In the genomic region with DNA sequence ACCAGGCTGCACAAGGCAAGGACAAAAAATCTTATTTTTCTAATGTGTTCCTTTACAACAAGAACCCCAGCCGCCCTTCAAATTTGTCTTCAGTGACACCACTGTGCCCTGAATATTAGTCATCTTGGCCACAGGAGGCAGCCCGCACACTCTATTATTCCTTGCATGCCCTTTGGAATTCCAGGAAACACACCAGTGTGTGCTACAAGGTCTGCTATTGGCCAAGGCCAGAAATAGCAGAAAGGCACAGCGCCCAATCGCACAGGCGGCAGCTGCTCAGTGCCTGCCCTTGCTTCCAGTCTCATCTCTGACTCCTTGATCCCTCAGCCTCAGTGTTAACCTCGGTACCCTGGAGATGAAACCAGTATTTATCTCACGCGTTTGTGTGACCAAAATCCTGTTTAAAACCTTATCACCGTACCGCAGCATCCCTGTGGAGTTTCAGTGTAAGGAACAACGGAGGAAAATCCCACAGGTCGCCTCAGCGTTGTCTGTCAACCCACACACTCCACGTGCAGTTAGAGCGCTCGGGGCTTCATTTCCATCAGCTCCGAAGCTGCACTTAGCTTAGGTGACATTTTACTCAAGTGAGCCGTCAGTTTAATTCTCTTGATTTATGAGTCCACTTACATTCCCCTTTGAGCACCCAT, we compare ENCODE assay signal across 8 mouse cellular contexts.
A peak's percentile ranks its signal among the peaks of the same experiment; 100 is the strongest.
DNase-seq lines count a peak whose midpoint lies in the region; ATAC-seq and TF ChIP-seq lines count a peak whose summit lies in the region.

No protein-coding gene starts in this region.

- peak overlapping the region; percentile 22 for H3K4me3 ChIP-seq in hindbrain, embryonic 15.5 days
- H3K4me3 ChIP-seq in lung, postnatal 0 days (ENCODE audit: low read depth, low read length): no peak overlapping the region
- H3K4me3 ChIP-seq in stomach, embryonic 15.5 days (replicated peaks): no peak overlapping the region
- H3K4me3 ChIP-seq in liver, embryonic 11.5 days (ENCODE audit: low read depth, low read length): no peak overlapping the region

- no peaks in the 10 kb centered on the region for H3K36me3 ChIP-seq in hindbrain, embryonic 15.5 days
- no peaks in the 10 kb centered on the region for H3K36me3 ChIP-seq in lung, postnatal 0 days (ENCODE audit: insufficient read depth, low read length)
- H3K36me3 ChIP-seq in stomach, embryonic 15.5 days: no peaks in the 10 kb centered on the region
- no peaks in the 10 kb centered on the region for H3K36me3 ChIP-seq in liver, embryonic 11.5 days (ENCODE audit: control insufficient read depth, insufficient read depth, low read length)

- H3K4me2 ChIP-seq in hindbrain, embryonic 15.5 days: peak overlapping the region; percentile 49
- H3K4me2 ChIP-seq in lung, postnatal 0 days (replicated peaks; ENCODE audit: low read depth, low read length): no peak overlapping the region
- peak overlapping the region; percentile 32; the same call in 1 of the 2 replicates for H3K4me2 ChIP-seq in stomach, embryonic 15.5 days
- no peak overlapping the region for H3K4me2 ChIP-seq in liver, embryonic 11.5 days

- TF ChIP-seq CTCF in lung, postnatal 0 days (IDR thresholded peaks at IDR 0.05): peak; percentile 27

- 0 out of 2 replicates have a peak overlapping the region, but pooled peaks have one; percentile 0 for H3K9ac ChIP-seq in hindbrain, embryonic 15.5 days
- no peak overlapping the region for H3K9ac ChIP-seq in lung, postnatal 0 days (replicated peaks; ENCODE audit: low read depth)
- H3K9ac ChIP-seq in stomach, embryonic 15.5 days: no peak overlapping the region
- no peak overlapping the region for H3K9ac ChIP-seq in liver, embryonic 11.5 days (ENCODE audit: low read depth, low read length)

- H3K4me1 ChIP-seq in hindbrain, embryonic 15.5 days (replicated peaks): peaks cover 11% of the 10 kb centered on the region
- H3K4me1 ChIP-seq in lung, postnatal 0 days (ENCODE audit: insufficient read depth, low read depth, low read length): peaks cover 2% of the 10 kb centered on the region; the same call in 1 of the 2 replicates
- H3K4me1 ChIP-seq in stomach, embryonic 15.5 days: no peaks in the 10 kb centered on the region
- no peaks in the 10 kb centered on the region for H3K4me1 ChIP-seq in liver, embryonic 11.5 days (replicated peaks; ENCODE audit: control insufficient read depth, insufficient read depth, low read length)

- TF ChIP-seq EP300 in lung, postnatal 0 days (IDR thresholded peaks at IDR 0.05): no peak

- no peak overlapping the region for H3K27ac ChIP-seq in hindbrain, embryonic 15.5 days (replicated peaks)
- no peak overlapping the region for H3K27ac ChIP-seq in lung, postnatal 0 days (ENCODE audit: low read length)
- H3K27ac ChIP-seq in stomach, embryonic 15.5 days: no peak overlapping the region
- H3K27ac ChIP-seq in liver, embryonic 11.5 days (ENCODE audit: low read depth, low read length): no peak overlapping the region

- no peaks in the 10 kb centered on the region for H3K27me3 ChIP-seq in hindbrain, embryonic 15.5 days
- no peaks in the 10 kb centered on the region for H3K27me3 ChIP-seq in lung, postnatal 0 days (replicated peaks; ENCODE audit: insufficient read depth, low read length)
- no peaks in the 10 kb centered on the region for H3K27me3 ChIP-seq in stomach, embryonic 15.5 days (replicated peaks)
- no peaks in the 10 kb centered on the region for H3K27me3 ChIP-seq in liver, embryonic 11.5 days (replicated peaks; ENCODE audit: control insufficient read depth, insufficient read depth, low read length)

- intact Hi-C loops in heart, postnatal 25 days (cut with DNase I): no loop called here

- peaks cover 8% of the 10 kb centered on the region; the same call in 1 of the 2 replicates for H3K9me3 ChIP-seq in hindbrain, embryonic 15.5 days
- no peaks in the 10 kb centered on the region for H3K9me3 ChIP-seq in lung, postnatal 0 days (ENCODE audit: low read length)
- H3K9me3 ChIP-seq in stomach, embryonic 15.5 days: no peaks in the 10 kb centered on the region
- no peaks in the 10 kb centered on the region for H3K9me3 ChIP-seq in liver, embryonic 11.5 days (ENCODE audit: control insufficient read depth, low read length)

- ATAC-seq in hindbrain, embryonic 15.5 days (ENCODE audit: low FRiP score, low read depth): peak; percentile 88
- ATAC-seq in lung, postnatal 0 days: peak; percentile 67
- ATAC-seq in stomach, embryonic 15.5 days (ENCODE audit: insufficient read depth, low FRiP score, low read depth): peak; percentile 76; the same call in 1 of the 2 replicates
- ATAC-seq in monocyte, adult 5-6 weeks (replicated peaks; ENCODE audit: insufficient number of reproducible peaks, low FRiP score, low TSS enrichment, poor library complexity, severe bottlenecking): no peak
- ATAC-seq in liver, embryonic 11.5 days (replicated peaks; ENCODE audit: low FRiP score): no peak

- WGBS in hindbrain, embryonic 15.5 days: 37% methylated on average over 18 of the region's 18 CpGs
- WGBS in lung, postnatal 0 days: 32% methylated on average over 18 of the region's 18 CpGs
- 40% methylated on average over 18 of the region's 18 CpGs for WGBS in stomach, embryonic 15.5 days
- WGBS in liver, embryonic 11.5 days: 53% methylated on average over 18 of the region's 18 CpGs

- peak; percentile 92 for DNase-seq in heart, adult 11 months
- no peak for DNase-seq in heart, postnatal 25 days (ENCODE audit: low spot score)
- peak; percentile 36 for DNase-seq in forelimb bud, embryonic 11.5 days (ENCODE audit: low read depth, low spot score)
- DNase-seq in lung, postnatal 0 days (ENCODE audit: low spot score): peak; percentile 18
- no peak for DNase-seq in liver, embryonic 11.5 days (ENCODE audit: low spot score)

Comparison
In these comparisons a context has a peak if more than half of its experiments do, and no peak if none do; other contexts are left out.
1. DNase-seq: peak in heart, adult 11 months (single experiment), forelimb bud, embryonic 11.5 days (single experiment) and lung, postnatal 0 days (single experiment); none in heart, postnatal 25 days (single experiment) and liver, embryonic 11.5 days (single experiment).
2. ATAC-seq: peak in hindbrain, embryonic 15.5 days (single experiment), lung, postnatal 0 days (single experiment) and stomach, embryonic 15.5 days (single experiment); none in monocyte, adult 5-6 weeks (single experiment) and liver, embryonic 11.5 days (single experiment).
3. H3K4me2 ChIP-seq: peak in hindbrain, embryonic 15.5 days (single experiment) and stomach, embryonic 15.5 days (single experiment); none in lung, postnatal 0 days (single experiment) and liver, embryonic 11.5 days (single experiment).